Mouse (Mus musculus): ENCODE measurements around the gene Ankrd13a.

- TF ChIP-seq EP300 (IDR thresholded peaks at IDR 0.05; ENCODE audit: low read depth) (no peak), CTCF (IDR thresholded peaks at IDR 0.05; ENCODE audit: low read depth) (no peak)
Measured at GRCm38 (mm10) chr5:114836886-114837285, 62.4 kb downstream of the Ankrd13a start.

All from heart, postnatal 0 days (tissue).